Mouse (Mus musculus) heart, adult 2 months (tissue): ENCODE data around the gene Errfi1. TPM values are rescaled to one million over a fixed set of nuclear protein-coding genes. Genes with fewer than 3 reads are reported as not detected.

ENCODE experiments used
- DNase-seq, 2 experiments: peaks; one replicate each; pipeline ENCODE4 v3.0.0; 2021
- H3K27ac ChIP-seq: fragments of 200-600 bp; 2 replicates; pipeline ENCODE4 v1.8.1; 2022
- H3K27me3 ChIP-seq: fragments of 200-500 bp; 2 replicates; pipeline ENCODE4 v1.6.1; 2012; ENCODE audit warnings: mild to moderate bottlenecking, low read length, inconsistent platforms, mixed read lengths; ENCODE audit not compliant: control insufficient read depth, insufficient read depth
- H3K36me3 ChIP-seq: fragments of 200-500 bp; 2 replicates; pipeline ENCODE4 v1.6.1; 2012; ENCODE audit warnings: low read length, inconsistent platforms; ENCODE audit not compliant: control insufficient read depth, insufficient read depth
- H3K4me1 ChIP-seq: fragments of 200-500 bp; 2 replicates; pipeline ENCODE4 v1.6.1; 2011; ENCODE audit warnings: low read length; ENCODE audit not compliant: control insufficient read depth, insufficient read depth
- H3K4me3 ChIP-seq: fragments of 200-600 bp; 2 replicates; pipeline ENCODE4 v1.8.1; 2022
- H3K79me2 ChIP-seq: fragments of 200-500 bp; replicated peaks from 2 replicates; pipeline ENCODE4 v1.6.1; 2012; ENCODE audit warnings: mild to moderate bottlenecking, inconsistent platforms, low read length, moderate library complexity, mixed read lengths; ENCODE audit not compliant: control insufficient read depth, insufficient read depth
- H3K9ac ChIP-seq: fragments of 200-500 bp; 2 replicates; pipeline ENCODE4 v1.6.1; 2012; ENCODE audit warnings: low read depth, mild to moderate bottlenecking, control low read depth, inconsistent platforms, low read length, mixed read lengths
- CTCF ChIP-seq: fragments of 200-600 bp; IDR thresholded peaks from 2 replicates; pipeline ENCODE4 v1.8.1; 2022; ENCODE audit warnings: antibody characterized with exemption, mild to moderate bottlenecking, moderate library complexity
- EP300 ChIP-seq: fragments of 200-500 bp; IDR thresholded peaks from 2 replicates; pipeline ENCODE4 v1.6.1; 2011; ENCODE audit warnings: low read depth, low read length, control low read depth; ENCODE audit not compliant: insufficient read depth
- POLR2A ChIP-seq: fragments of 200-500 bp; IDR thresholded peaks from 2 replicates; pipeline ENCODE4 v1.6.1; 2011; ENCODE audit warnings: mild to moderate bottlenecking, low read depth, low read length, control low read depth; ENCODE audit not compliant: insufficient read depth
- WGBS: fragments of 180-500 bp; shearing (Covaris S2); methylation state at CpG from one replicate; pipeline ENCODE4 v1.1.7; 2018; 5-methylcytosine and 5-hydroxymethylcytosine counted together
- intact Hi-C: fragments of 180-260 bp; cut with DNase I; formaldehyde crosslinking; loops from one replicate; pipeline ENCODE4 v1.15.1; 2025
- long read RNA-seq: library from polyadenylated mRNA; stranded (forward); transcript quantifications from one replicate; pipeline ENCODE4 v2.0.0, GENCODE M21; 2021
- polyA plus RNA-seq: library from polyadenylated mRNA; depleted of rRNA; stranded (reverse); fragments of >200 nt; gene quantifications from 2 replicates; pipeline ENCODE4 v1.2.3, GENCODE M21; 2012; rRNA removed
- total RNA-seq, 2 experiments: library from RNA; stranded (reverse); gene quantifications; 2 replicates each; pipeline ENCODE4 v1.2.3; 2021

Errfi1 gene
- 10 to 100 TPM; 22.1 to 44.1 TPM for total RNA-seq
- polyA plus RNA-seq, result 21.3 and 22.5 TPM in 2 replicates
- long read RNA-seq, transcript Errfi1-201 (4 exons, 3,043 nt), result major isoform, 166 of 183 reads
- long read RNA-seq, partial matches to known transcripts, result 13 of 183 reads
- long read RNA-seq, other reads (novel, unspliced or antisense), result 4 of 183 reads

GRCm38 (mm10) chr4:150853680-150854461 is at the start of gene Errfi1:
Errfi1 (plus strand) TSS chr4:150853919.
- Histone ChIP-seq H3K36me3 (peaks cover 2% of the 10 kb centered on the region), H3K27ac (peak within 1 kb of the TSS; percentile 86), H3K4me1 (peaks cover 6% of the 10 kb centered on the region), H3K27me3 (no peaks in the 10 kb centered on the region), H3K9ac (peak within 1 kb of the TSS; percentile 53), H3K4me3 (peak within 1 kb of the TSS; percentile 82), H3K79me2 (peaks cover 4% of the 10 kb centered on the region; the same call in 1 of the 2 replicates)
- peak in 1 of 2 experiments; percentile 35 for DNase-seq
- 81% methylated on average over 13 of the region's 13 CpGs for WGBS
- TF ChIP-seq EP300, result no peak
- no peak for TF ChIP-seq CTCF
- no peak for TF ChIP-seq POLR2A
- intact Hi-C loops, result loop anchor here (2.0 to 5.0 kb wide), 4 partner anchors 45 to 163 kb away; no protein-coding TSS in a partner anchor

- WGBS, result 92% methylated on average over 6 of the region's 6 CpGs
- Histone ChIP-seq H3K4me3 (no peak overlapping the region), H3K79me2 (no peaks in the 10 kb centered on the region), H3K4me1 (peaks cover 20% of the 10 kb centered on the region), H3K36me3 (no peaks in the 10 kb centered on the region), H3K27ac (no peak overlapping the region), H3K9ac (no peak overlapping the region), H3K27me3 (no peaks in the 10 kb centered on the region)
- intact Hi-C loops, result no loop called here
- TF ChIP-seq EP300 (no peak), CTCF (no peak), POLR2A (no peak)
- no peak for DNase-seq
Observed at GRCm38 (mm10) chr4:150804204-150804603, 49.5 kb upstream of the Errfi1 start.

- intact Hi-C loops, result loop anchor here (5.0 kb wide), 1 partner anchor 44 kb away; the partner anchor contains the start of gene Errfi1
- 0 out of 2 replicates have a peak, but pooled peaks have one; percentile 42 for TF ChIP-seq EP300
- TF ChIP-seq POLR2A, result no peak
- no peaks in the 10 kb centered on the region for H3K79me2 ChIP-seq
- H3K36me3 ChIP-seq, result no peaks in the 10 kb centered on the region
- peak in 1 of 2 experiments; percentile 43 for DNase-seq
- no peak overlapping the region for H3K4me3 ChIP-seq
- peak overlapping the region; percentile 64 for H3K27ac ChIP-seq
- WGBS, result 25% methylated on average over 20 of the region's 20 CpGs
- no peaks in the 10 kb centered on the region for H3K27me3 ChIP-seq
- H3K9ac ChIP-seq, result no peak overlapping the region
- peaks cover 18% of the 10 kb centered on the region for H3K4me1 ChIP-seq
Observed at GRCm38 (mm10) chr4:150807727-150808470, 45.8 kb upstream of the Errfi1 start.

- TF ChIP-seq POLR2A (no peak), CTCF (no peak), EP300 (no peak)
- WGBS, result 16% methylated on average over 12 of the region's 12 CpGs
- no peak overlapping the region for H3K9ac ChIP-seq
- DNase-seq, result peak in 1 of 2 experiments; percentile 31
- no peaks in the 10 kb centered on the region for H3K36me3 ChIP-seq
- no peak overlapping the region for H3K4me3 ChIP-seq
- intact Hi-C loops, result loop anchor here (5.0 kb wide), 1 partner anchor 44 kb away; the partner anchor contains the start of gene Errfi1
- H3K27ac ChIP-seq, result peak overlapping the region; percentile 64
- no peaks in the 10 kb centered on the region for H3K79me2 ChIP-seq
- no peaks in the 10 kb centered on the region for H3K27me3 ChIP-seq
- H3K4me1 ChIP-seq, result peaks cover 18% of the 10 kb centered on the region
Observed at GRCm38 (mm10) chr4:150808471-150808847, 45.3 kb upstream of the Errfi1 start.

DNA sequence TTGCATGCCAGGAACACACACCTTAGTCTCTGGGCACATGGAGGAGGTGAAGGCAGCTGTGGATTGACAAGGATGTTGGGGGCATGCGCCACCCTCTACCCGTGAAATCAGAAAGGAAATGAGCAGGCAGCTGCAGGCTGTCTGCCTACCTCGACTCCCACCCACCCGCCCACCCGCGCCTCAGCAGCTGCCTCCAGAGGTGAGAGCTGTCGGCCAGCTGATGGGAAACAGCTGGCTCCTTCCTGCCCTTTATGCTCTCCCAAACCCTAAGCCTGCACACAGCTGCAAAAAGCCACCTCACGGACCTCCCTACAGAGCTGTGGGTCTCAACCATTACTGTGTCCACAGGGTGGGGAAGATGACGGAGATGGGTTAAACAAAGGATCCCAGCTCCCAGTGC is 44.4 kb upstream of the Errfi1 start:
- H3K4me3 ChIP-seq, result 0 out of 2 replicates have a peak overlapping the region, but pooled peaks have one; percentile 23
- WGBS, result 31% methylated on average over 9 of the region's 9 CpGs
- peaks cover 18% of the 10 kb centered on the region for H3K4me1 ChIP-seq
- H3K27me3 ChIP-seq, result no peaks in the 10 kb centered on the region
- H3K79me2 ChIP-seq, result no peaks in the 10 kb centered on the region
- intact Hi-C loops, result loop anchor here (5.0 kb wide), 1 partner anchor 43 kb away; the partner anchor contains the start of gene Errfi1
- no peak for TF ChIP-seq POLR2A
- TF ChIP-seq CTCF, result no peak
- no peak for TF ChIP-seq EP300
- H3K9ac ChIP-seq, result 0 out of 2 replicates have a peak overlapping the region, but pooled peaks have one; percentile 29
- H3K36me3 ChIP-seq, result no peaks in the 10 kb centered on the region
- peak overlapping the region; percentile 64 for H3K27ac ChIP-seq
- DNase-seq, result peak; percentile 40 to 50
